Mouse (Mus musculus) bone marrow, adult 2 months (tissue): ENCODE measurements around the gene 4930563M21Rik.

Experiments used
- CTCF ChIP-seq: fragments of 200-500 bp; IDR thresholded peaks from 2 replicates; pipeline ENCODE4 v1.5.1; 2011; ENCODE audit warnings: low read length, control low read depth; ENCODE audit not compliant: control insufficient read depth, insufficient read depth
- POLR2A ChIP-seq: fragments of 200-500 bp; IDR thresholded peaks from 2 replicates; pipeline ENCODE4 v1.6.1; 2011; ENCODE audit warnings: low read depth, mild to moderate bottlenecking, control low read depth, low read length, borderline replicate concordance; ENCODE audit not compliant: control insufficient read depth

DNA sequence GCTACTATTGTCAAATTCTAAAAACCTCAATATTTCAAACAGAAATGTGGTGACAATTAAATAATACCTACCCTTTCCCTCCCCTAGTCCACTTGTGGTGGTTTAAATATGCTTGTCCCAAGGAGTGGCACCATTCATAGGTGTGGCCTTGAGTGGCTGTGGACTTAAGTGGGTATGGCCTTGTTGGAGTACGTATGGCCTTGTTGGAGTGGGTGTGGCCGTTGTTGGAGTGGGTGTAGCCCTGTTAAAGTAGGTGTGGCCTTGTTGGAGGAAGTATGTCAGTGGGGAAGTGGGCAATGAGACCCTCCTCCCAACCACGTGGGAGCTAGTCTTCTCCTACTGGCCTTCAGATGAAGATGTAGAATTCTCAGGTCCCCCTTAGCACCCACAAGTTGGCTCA is 21.9 kb upstream of the 4930563M21Rik start:
- TF ChIP-seq CTCF (no peak), POLR2A (no peak)
